Mouse (Mus musculus): ENCODE measurements around the gene Lmna.
A peak's percentile ranks its signal among the peaks of the same experiment; 100 is the strongest.

The Lmna gene

GRCm38 (mm10) chr3:88500087-88500486 lies 9.7 kb downstream of the Lmna start:
- DNase-seq = no peak

GRCm38 (mm10) chr3:88499580-88499979 lies 10.2 kb downstream of the Lmna start:
- no peak for DNase-seq

GRCm38 (mm10) chr3:88495741-88496415 lies 13.9 kb downstream of the Lmna start:
- DNase-seq = no peak

- peak; percentile 82 for DNase-seq
These were observed 14.7 kb downstream of the Lmna start for GRCm38 (mm10) chr3:88494836-88495628.

- no peak for DNase-seq
These were observed 15.8 kb downstream of the Lmna start for GRCm38 (mm10) chr3:88493706-88494582.

GRCm38 (mm10) chr3:88487396-88487795 lies 22.4 kb downstream of the Lmna start:
- no peak for DNase-seq

- no peak for DNase-seq
These were observed 22.9 kb downstream of the Lmna start for GRCm38 (mm10) chr3:88486887-88487286.

- no peak for DNase-seq
These were observed 23.7 kb downstream of the Lmna start for GRCm38 (mm10) chr3:88486043-88486442.

- DNase-seq = no peak
These were observed 25.0 kb downstream of the Lmna start for GRCm38 (mm10) chr3:88484597-88485316.

GRCm38 (mm10) chr3:88483621-88484020 lies 26.1 kb downstream of the Lmna start:
- peak; percentile 86 for DNase-seq

- DNase-seq = no peak
These were observed 26.6 kb downstream of the Lmna start for GRCm38 (mm10) chr3:88483141-88483540.

GRCm38 (mm10) chr3:88482336-88482735 lies 27.4 kb downstream of the Lmna start:
- DNase-seq = no peak

GRCm38 (mm10) chr3:88481372-88482040 lies 28.2 kb downstream of the Lmna start:
- no peak for DNase-seq

- DNase-seq = no peak
These were observed 29.1 kb downstream of the Lmna start for GRCm38 (mm10) chr3:88480679-88481078.

- DNase-seq = no peak
These were observed 29.9 kb downstream of the Lmna start for GRCm38 (mm10) chr3:88479828-88480227.

GRCm38 (mm10) chr3:88479163-88479562 lies 30.6 kb downstream of the Lmna start:
- no peak for DNase-seq

- DNase-seq = peak; percentile 93
These were observed 32.0 kb downstream of the Lmna start for GRCm38 (mm10) chr3:88477735-88478134.

GRCm38 (mm10) chr3:88476403-88476802 lies 33.4 kb downstream of the Lmna start:
- no peak for DNase-seq

- no peak for DNase-seq
These were observed 36.2 kb downstream of the Lmna start for GRCm38 (mm10) chr3:88473571-88473970.

GRCm38 (mm10) chr3:88473020-88473419 lies 36.7 kb downstream of the Lmna start:
- no peak for DNase-seq

GRCm38 (mm10) chr3:88470943-88471479 lies 38.7 kb downstream of the Lmna start:
- DNase-seq = no peak

- no peak for DNase-seq
These were observed 40.3 kb downstream of the Lmna start for GRCm38 (mm10) chr3:88469466-88469865.
